Mouse (Mus musculus) gastrocnemius, postnatal 25 days (tissue): Measurements from ENCODE around the gene St6galnac4. TPM values are rescaled to one million over a fixed set of nuclear protein-coding genes. Genes with fewer than 3 reads are reported as not detected.
A peak's percentile ranks its signal among the peaks of the same experiment; 100 is the strongest.

Source experiments
- DNase-seq: peaks from one replicate; pipeline ENCODE4 v3.0.0; 2022
- total RNA-seq, 2 experiments: library from RNA; stranded (reverse); gene quantifications; 1 replicate in 1 of 2; 2 replicates in 1 of 2; pipeline ENCODE4 v1.2.3; 2021

The St6galnac4 gene
- total RNA-seq, 2 experiments from 2014 or later: 24.6 to 29.2 TPM

- peak; percentile 89 for DNase-seq
These were observed 16.0 kb upstream of the St6galnac4 start, which contains the start of gene Dpm2 for GRCm38 (mm10) chr2:32570698-32571494. TSS of gene Dpm2 (plus strand) at chr2:32570858.

GRCm38 (mm10) chr2:32572196-32572595 lies 14.7 kb upstream of the St6galnac4 start:
- DNase-seq: no peak

DNA sequence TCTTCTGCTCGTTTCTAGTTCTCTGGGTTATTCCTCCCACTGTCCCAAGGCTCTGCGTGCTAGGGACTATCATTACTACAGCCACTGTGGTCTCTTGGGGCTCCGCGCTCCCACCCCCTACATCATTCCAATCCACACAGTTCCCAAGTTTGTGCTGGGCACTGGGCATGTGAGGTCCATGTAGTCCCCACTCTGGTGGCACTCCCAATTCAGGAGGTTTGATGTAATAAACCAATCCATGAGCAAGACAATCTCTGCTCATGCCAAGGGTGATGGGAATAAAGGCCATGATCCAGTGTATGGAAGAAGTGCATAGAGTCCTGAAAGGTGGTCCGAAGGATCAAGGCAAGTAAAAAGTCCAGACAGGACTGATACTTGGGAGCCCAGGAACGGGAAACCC lies 12.4 kb upstream of the St6galnac4 start, which contains the start of gene Pip5kl1:
Gene Pip5kl1, plus strand, starts transcription at position 301 of the 400 bp plus-strand sequence.
- DNase-seq: no peak

DNA sequence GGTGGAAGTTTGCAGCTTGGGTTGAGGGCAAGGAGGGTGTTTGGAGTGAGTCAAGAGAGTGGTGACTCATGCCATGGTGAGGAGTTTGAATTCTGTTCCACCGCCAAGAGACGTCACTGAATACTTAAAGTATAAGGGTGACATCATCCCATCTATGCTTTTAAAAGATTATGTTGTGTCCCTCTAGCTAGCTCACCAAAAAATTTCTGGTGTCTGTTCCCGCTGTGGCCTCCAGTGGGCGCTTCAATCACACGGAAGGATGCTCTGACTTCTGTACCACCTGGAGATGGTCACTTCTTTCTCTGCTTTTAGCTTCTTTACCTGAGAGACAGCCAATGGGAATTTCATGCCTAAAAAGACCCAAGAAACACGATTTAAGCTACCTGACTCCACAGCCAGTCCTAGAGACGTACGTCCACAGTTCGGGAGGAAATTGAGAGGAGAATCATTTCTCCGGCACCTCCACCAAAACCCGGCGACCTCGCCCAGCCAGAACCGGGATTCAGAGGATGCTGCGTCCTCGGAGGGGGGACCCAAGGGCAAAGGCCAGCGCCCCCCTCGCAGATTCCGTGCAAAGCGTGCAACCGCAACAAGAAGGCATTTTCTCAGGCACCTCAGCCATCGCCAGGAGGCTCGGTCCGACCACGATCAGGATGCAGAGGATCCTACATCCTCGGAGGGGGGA lies 11.9 kb upstream of the St6galnac4 start:
- no peak for DNase-seq

DNA sequence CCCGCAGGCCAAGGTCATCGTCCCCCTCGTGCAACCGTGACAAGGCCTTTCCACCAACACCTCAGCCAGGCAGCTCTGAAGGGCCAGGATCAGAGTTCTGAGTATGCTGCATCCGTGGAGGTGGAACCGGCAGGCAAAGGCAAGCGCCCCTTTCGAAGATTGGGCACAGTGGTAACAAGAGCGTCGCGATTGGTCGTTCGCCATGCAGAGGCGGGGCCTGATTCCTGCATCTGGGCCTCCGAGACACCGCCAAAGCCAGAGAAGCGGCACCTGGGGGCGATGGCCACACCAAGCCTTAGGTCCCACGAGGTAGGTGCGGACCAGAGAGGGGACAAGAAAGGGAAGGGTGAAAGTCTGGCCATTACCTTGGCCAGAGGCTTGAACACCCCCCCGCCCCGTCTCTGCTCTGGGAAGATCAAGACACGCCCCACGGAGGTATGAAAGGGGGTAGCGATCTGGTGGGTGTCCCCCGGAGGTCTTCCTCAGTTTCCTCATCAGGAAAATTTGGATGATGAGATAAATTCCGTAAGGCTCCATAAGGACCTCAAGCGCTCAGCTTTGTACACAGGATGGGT lies 11.2 kb upstream of the St6galnac4 start, which contains the start of gene 9430097D07Rik:
Gene 9430097D07Rik, minus strand, starts transcription at position 99 of the 575 bp plus-strand sequence.
- no peak for DNase-seq

DNA sequence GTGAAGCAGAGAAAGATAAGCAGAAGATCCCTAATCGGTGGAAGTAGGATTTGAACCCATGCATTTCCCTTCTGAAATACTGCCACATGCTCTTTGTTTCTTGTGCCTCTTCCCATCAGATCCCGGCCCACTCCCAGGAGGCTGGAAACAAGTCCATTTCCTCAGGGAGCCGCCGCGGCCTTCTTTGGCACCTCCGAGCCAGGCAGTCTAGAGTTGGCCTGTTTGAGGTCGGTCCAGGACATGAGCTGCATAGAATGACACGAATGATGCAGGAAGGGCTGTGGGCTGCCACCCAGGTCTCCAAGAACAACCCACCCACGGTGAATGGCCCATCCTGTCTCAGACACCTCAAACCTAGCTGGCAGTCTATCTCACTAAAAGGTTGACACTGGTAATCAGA lies 10.4 kb upstream of the St6galnac4 start:
- no peak for DNase-seq

DNA sequence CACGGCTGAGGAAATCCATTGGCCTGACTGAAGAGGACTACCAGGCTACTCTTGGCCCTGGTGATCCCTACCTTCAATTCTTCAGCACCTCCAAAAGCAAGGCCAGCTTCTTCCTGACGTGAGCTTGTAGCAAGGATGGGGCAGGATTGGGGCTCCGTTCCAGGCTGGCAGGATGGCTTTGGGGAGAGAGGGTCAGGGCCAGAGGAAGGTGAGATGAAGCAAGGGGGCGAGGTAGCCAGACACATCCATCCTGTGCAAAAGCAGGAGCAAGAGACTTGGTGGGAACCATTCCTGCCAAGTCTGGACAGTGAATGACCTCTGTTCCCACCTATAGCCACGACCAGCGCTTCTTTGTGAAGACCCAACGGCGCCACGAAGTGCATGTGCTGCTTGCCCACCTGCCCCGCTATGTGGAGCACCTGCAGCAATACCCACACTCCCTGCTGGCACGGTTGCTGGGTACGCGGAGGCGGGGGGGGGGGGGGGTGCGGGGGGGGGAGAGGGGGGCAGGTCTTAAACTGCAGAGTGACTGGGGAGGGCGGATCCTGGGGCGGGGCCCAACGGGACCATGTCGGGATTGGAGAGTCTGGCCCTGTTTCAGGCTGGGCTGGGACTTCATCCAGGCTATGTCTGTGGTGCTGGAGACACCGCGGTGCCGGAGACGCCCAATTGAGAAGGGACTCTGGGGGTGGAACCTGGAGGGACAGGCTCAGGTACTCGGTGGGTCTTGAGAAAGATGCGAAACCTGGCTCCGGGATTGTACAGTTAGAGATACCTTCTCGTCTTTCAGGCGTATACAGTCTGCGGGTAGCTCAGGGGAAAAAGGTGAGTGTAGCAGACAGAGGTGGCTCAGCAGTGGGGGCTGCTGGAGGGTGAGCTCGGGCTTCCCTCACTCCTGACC lies 8.5 kb upstream of the St6galnac4 start:
- no peak for DNase-seq

DNA sequence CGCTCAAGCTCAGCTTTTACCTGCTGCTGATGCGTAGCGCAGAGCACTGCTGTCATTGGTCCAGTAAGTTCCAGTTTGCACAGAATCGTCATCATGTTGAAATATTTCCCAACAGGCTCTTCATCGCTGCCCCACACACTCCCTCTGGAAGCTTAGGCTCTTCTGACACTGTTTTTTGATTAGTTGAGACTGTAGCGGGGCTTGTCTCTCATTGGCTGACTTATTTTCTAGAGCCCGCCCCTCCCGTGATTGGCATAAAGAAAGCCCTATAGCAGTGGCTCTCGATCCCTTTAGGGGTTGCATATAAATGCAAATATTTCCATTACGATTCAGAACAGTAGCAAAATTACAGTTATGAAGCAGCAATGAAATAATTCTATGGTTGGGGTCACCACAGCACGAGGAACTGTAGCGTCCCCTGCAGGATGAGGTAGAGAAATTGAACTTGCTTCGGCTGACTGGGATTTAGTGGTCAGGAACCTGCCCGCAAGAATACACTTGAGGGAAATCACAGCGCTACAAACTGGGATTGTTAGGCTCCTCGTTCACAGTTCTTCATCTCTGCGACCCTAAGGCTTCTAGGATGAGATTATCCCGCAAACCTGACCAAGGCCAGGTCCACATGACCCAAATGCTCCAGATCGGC lies 5.3 kb upstream of the St6galnac4 start:
- no peak for DNase-seq

DNA sequence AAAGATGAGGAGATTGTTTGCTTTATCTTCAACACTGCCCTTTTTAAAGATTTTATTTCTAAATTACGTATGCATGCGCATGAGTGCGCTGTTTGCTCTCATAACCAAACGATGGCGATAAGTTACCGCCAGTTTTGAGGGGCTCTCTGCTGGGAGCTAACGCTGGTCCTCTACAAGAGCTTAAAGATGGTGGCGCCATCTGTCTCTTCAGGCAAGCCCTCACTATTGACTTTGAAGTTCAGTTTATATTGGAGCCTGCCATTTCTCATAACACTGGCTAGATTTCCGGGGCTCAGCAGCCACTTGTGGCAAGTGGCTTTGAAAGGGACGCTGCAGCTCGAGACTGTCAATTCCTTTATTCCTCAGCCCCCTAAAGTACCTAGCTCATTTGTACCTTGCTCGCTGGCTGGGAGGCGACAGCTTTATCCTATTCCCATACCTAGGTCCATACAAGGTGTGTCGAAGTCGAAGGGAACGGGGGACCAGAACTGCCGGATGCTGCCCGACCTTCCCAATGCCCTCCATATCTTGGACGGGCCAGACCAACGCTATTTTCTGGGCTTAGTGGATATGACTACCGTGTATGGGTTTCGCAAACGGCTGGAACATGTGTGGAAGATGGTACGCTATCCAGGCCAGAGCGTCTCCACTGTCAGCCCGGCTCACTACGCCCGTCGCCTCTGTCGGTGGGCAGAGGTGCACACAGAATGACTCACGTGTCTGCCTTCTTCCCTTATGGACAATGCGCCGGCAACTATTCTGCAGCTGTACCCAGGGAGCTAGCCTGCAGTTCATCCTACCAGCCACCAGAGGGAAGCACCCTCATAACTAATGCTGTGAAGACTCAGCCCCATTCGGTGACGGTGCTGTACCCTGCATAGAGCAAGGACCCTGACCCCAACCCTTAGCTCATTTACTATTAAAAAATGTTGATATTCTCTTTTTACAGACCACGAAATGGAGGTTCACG lies 3.8 kb upstream of the St6galnac4 start:
- DNase-seq: peak; percentile 61

DNA sequence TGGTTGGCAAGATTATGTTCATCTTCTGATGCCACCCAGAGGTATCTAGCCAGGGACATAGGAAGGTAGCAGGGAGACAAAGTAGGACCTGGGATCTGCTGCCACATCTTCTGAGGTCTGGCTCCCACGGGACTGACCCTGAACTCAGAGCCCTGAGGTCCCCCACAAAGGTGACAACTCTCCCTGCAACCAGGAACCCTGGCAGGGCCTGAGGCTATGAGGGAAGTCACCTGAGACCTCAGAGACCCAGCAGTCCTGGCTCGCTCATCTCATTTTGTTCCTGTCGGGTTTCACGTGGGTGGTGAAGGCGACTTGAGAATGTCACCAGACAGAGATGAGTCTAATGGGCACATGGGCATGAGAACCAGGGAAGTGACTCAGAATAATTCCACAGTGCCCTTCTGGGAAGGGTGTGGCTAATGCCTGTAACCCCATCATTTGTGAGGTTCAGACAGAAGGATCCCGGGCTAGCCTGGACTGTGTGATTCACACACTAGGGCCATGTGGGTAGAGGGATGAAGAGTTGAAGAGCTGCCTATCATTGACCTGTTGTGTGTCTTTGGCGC lies 1.7 kb upstream of the St6galnac4 start:
- DNase-seq: no peak

GRCm38 (mm10) chr2:32587731-32588321 lies 931 bp downstream of the St6galnac4 start:
- peak; percentile 60 for DNase-seq

DNA sequence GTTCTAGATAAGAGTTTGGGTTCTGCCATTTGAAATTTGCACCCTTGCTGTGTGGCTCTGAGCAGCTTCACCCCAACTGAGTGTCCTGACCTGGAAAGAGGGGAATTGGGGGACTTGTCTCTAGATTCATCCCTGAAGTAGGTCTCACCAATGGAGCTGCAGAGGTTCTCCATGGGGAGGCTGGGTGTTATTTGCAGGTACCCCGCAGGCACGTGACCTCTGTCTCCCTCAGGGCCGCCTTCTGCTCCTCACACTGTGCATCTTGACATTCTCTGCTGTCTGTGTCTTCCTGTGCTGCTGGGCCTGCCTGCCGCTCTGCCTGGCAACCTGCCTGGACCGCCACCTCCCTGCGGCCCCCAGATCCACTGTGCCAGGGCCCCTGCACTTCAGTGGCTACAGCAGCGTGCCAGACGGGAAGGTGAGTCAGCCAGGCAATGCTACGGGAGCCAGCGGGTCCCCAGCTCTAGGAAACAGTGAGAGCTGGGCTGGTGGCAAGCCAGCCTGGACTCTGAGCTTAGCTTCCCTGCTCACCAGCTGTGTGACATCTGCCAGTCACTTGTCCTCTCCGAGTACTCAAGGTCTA lies 2.4 kb downstream of the St6galnac4 start:
- no peak for DNase-seq

DNA sequence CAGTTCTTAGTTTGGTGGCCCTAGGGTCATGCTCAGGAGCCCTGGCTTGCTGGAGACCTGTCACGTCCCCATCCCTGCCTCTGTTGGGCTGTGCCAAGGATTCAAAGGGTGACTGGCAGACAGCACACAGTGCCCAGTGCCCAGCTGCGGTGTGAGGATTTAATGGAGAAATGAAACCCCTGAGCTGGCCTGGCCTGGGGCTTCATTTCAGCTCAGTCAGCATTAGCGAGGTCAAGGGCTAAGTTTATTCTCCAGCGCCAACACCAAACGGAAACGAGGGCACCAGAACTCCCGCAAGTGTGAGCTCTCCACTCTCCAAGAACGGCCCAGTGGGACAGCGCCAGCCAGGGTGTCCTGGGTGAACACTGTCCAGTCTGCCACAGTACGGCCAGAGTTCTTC lies 3.3 kb downstream of the St6galnac4 start:
- DNase-seq: peak; percentile 72

DNA sequence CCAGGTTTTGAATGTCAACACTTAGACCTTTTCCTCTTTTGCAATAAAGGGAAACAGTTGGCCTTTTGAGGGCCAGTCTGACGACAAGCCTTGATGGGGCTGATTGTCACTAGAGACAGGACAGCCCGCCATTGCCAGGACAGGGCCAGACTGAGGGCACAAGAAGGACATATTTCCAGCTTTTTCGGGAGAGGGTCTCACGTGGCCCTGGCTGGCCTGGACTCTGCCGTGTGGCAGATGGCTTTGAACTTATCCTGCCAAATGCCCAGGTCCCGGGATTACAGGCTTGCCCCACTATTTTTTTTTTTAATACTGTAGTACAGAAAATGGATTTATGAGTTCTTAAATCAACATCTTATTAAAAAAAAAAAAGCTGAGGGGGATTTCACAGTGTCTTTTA lies 4.4 kb downstream of the St6galnac4 start:
- DNase-seq: no peak

- peak; percentile 48 for DNase-seq
These were observed 9.8 kb downstream of the St6galnac4 start for GRCm38 (mm10) chr2:32596725-32597124.

DNA sequence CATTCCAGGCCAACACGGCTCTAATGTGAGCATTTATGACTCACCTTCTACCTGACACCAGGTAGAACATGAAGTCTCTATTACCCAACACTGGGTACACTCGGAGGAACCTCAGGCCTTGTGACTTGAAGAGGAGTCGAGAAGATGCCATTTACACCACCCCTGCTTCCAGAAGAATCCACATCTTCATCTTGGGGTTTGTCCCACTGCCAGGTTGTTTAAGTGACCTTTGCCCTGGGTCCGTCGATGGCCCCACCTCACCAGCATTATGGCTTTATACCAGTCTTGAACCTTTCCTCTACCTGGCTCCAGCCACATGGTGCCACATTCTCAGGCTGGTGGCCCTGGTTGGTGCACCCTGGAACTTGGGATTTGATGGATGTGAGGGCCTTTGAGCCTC lies 10.4 kb downstream of the St6galnac4 start:
- DNase-seq: no peak

DNA sequence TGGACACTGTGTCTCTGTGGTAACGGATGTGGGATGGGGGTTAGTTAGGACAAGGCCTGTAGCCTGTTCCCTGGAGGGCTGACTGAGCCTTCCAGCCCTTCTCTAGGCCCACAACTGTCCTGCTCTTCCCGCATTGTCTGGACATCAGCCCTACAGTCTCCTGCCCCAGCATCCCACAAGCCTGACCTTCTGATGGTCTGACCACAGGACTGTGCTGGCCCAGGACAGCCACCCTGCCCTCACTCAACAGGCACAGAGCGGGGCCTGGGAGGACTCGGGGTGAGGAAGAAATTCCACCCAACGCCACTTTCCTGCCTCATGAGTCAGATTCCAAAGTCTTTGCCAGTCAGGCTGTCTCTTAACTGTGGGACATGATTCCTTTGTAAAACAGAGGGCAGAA lies 10.8 kb downstream of the St6galnac4 start:
- no peak for DNase-seq

- no peak for DNase-seq
These were observed 11.6 kb downstream of the St6galnac4 start for GRCm38 (mm10) chr2:32598506-32598905.

DNA sequence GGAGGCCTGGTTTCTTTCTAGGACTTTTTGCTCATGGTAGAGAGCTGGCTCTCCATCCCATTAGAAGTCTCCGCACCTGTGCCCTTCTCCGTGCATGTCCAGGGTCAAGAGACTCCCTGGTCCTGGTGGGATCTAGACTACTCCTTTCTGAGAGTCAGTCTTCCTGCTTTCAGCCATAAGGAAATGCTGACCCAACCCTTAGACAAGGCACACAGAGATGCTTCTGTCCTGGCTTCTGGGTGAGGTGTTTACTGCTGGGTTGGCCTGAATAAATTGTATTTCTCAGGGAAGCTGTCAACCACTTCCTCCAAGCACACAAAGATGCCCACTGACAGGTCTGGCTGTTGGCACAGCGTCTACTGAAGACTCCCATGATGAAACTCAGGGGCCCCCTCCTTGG lies 12.5 kb downstream of the St6galnac4 start, which contains the start of gene St6galnac6:
Gene St6galnac6, plus strand, starts transcription at position 301 of the 400 bp plus-strand sequence.
- DNase-seq: no peak
